Comparison of ENCODE assay signal across 9 mouse cellular contexts in genomic region chr19:25610411-25611111, GRCm38 (mm10). TPM values are rescaled to one million over a fixed set of nuclear protein-coding genes. Genes with fewer than 3 reads are reported as not detected.
A peak's percentile ranks its signal among the peaks of the same experiment; 100 is the strongest.
DNase-seq lines count a peak whose midpoint lies in the region; ATAC-seq and TF ChIP-seq lines count a peak whose summit lies in the region.
"Had no signal": no experiment of that assay in that cellular context is flagged by ENCODE, and none has a peak within 500 bp of the region (broad histone marks: within the 10 kb centered on the region; RNA-seq: fewer than 3 reads in every experiment).

No protein-coding gene starts in this region.

- no peaks in the 10 kb centered on the region for H3K4me1 ChIP-seq in cerebellum, adult 2 months (ENCODE audit: control insufficient read depth, insufficient read depth, low read length)
- H3K4me1 ChIP-seq in intestine, embryonic 16.5 days (ENCODE audit: control insufficient read depth, insufficient read depth, low read length), result peaks cover 23% of the 10 kb centered on the region

- H3K4me2 ChIP-seq in intestine, embryonic 16.5 days (ENCODE audit: low read depth, low read length), result peak overlapping the region; percentile 61
- H3K4me2 ChIP-seq in myocyte (ENCODE audit: low read depth), result peak overlapping the region; percentile 42

- no peaks in the 10 kb centered on the region for H3K9me3 ChIP-seq in intestine, embryonic 16.5 days (ENCODE audit: control insufficient read depth, low read length)

- peak; percentile 68 for ATAC-seq in intestine, embryonic 16.5 days

- H3K4me3 ChIP-seq in cerebellum, adult 2 months (replicated peaks; ENCODE audit: insufficient read depth, low read depth, low read length), result peak overlapping the region; percentile 40
- peak overlapping the region; percentile 45 for H3K4me3 ChIP-seq in intestine, embryonic 16.5 days (ENCODE audit: low read length)
- H3K4me3 ChIP-seq in myocyte, result no peak overlapping the region

- under 1% methylated on average over 70 of the region's 71 CpGs for WGBS in cerebellum, adult 2 months
- WGBS in intestine, embryonic 16.5 days, result under 1% methylated on average over 66 of the region's 71 CpGs

- peak overlapping the region; percentile 4; the same call in 1 of the 2 replicates for H3K9ac ChIP-seq in intestine, embryonic 16.5 days (ENCODE audit: low read depth, low read length)

- no peak overlapping the region for H3K27ac ChIP-seq in cerebellum, adult 2 months (ENCODE audit: insufficient read depth, low read length)
- no peak overlapping the region for H3K27ac ChIP-seq in intestine, embryonic 16.5 days (ENCODE audit: low read length)

- peaks cover 33% of the 10 kb centered on the region; the same call in 1 of the 2 replicates for H3K27me3 ChIP-seq in cerebellum, adult 2 months (ENCODE audit: control insufficient read depth, insufficient read depth, low read length)
- peaks cover 87% of the 10 kb centered on the region for H3K27me3 ChIP-seq in intestine, embryonic 16.5 days (replicated peaks; ENCODE audit: control insufficient read depth, insufficient read depth, low read length)
- peaks cover 53% of the 10 kb centered on the region for H3K27me3 ChIP-seq in myocyte (ENCODE audit: control insufficient read depth, insufficient read depth, insufficient read length)
- H3K27me3 ChIP-seq: CH12.LX had no signal

- no peak overlapping the region for H3ac ChIP-seq in myocyte (ENCODE audit: control insufficient read depth, insufficient read length)

- H3K79me2 ChIP-seq in myocyte (ENCODE audit: control insufficient read depth, insufficient read depth), result no peaks in the 10 kb centered on the region

- peak; percentile 26 to 40 for DNase-seq in cerebellum, adult 2 months
- no peak for DNase-seq in cerebellum, postnatal 4 days (ENCODE audit: low spot score in 2 of 2)
- peak; percentile 30 for DNase-seq in right cerebral cortex, postnatal 4 days
- DNase-seq in right cerebral cortex, postnatal 10 days (ENCODE audit: low spot score in 2 of 2), result no peak
- no peak for DNase-seq in right cerebral cortex, postnatal 14 days
- DNase-seq in adipocyte (ENCODE audit: low spot score), result no peak

- H3K36me3 ChIP-seq in intestine, embryonic 16.5 days (ENCODE audit: control insufficient read depth, insufficient read depth, low read length), result no peaks in the 10 kb centered on the region
- H3K36me3 ChIP-seq in myocyte (ENCODE audit: control insufficient read depth, insufficient read depth), result no peaks in the 10 kb centered on the region

- no peak for TF ChIP-seq CTCF in cerebellum, adult 2 months (IDR thresholded peaks at IDR 0.05; ENCODE audit: borderline replicate concordance, insufficient read depth, low read depth, low read length)

- no peak for TF ChIP-seq POLR2A in cerebellum, adult 2 months (IDR thresholded peaks at IDR 0.05; ENCODE audit: borderline replicate concordance, insufficient read depth, low read length)
- no peak for TF ChIP-seq POLR2A in myocyte (IDR thresholded peaks at IDR 0.05; ENCODE audit: insufficient read length, low read depth)

TF ChIP-seq in myocyte, 11 proteins besides CTCF, POLR2A, EP300 and RAD21:
- TF ChIP-seq MYOD1 (IDR thresholded peaks at IDR 0.05; ENCODE audit: control insufficient read depth in 1 of 3, insufficient read length in 2 of 3, low read depth in 2 of 3), result peak in 2 of 3 experiments; percentile 81 to 88
- no peak for TF ChIP-seq REST (IDR thresholded peaks at IDR 0.05; ENCODE audit: insufficient read depth, insufficient read length)
- TF ChIP-seq MYOG (IDR thresholded peaks at IDR 0.05; ENCODE audit: control insufficient read depth in 1 of 3, insufficient read depth in 1 of 3, insufficient read length in 2 of 3, low read depth in 2 of 3), result peak in 2 of 3 experiments; percentile 17 to 59

RNA-seq across cellular contexts. Expression of gene Dmrt3, which starts 0.5 kb away (rescaled TPM):
- 0.19 and 0.33 TPM in 2 replicates for polyA plus RNA-seq in cerebellum, adult 2 months (2012; rRNA removed)
- polyA plus RNA-seq in intestine, embryonic 16.5 days (2015; fragmentation: Nextera tagmentation; extraction: Ambion mirVana), result 0.15 and 0.20 TPM in 2 replicates
- 0.06 TPM for polyA plus RNA-seq in myocyte (2012; fragmentation: generic; extraction: Trizol)

Comparison
In these comparisons a context has a peak if more than half of its experiments do, and no peak if none do; other contexts are left out.
1. DNase-seq: peak in cerebellum, adult 2 months (2 of 2) and right cerebral cortex, postnatal 4 days (single experiment); none in cerebellum, postnatal 4 days (0 of 2), right cerebral cortex, postnatal 10 days (0 of 2), right cerebral cortex, postnatal 14 days (single experiment) and adipocyte (single experiment).